Mouse (Mus musculus) telencephalon, adult 2 months (tissue): ENCODE results near the gene Mgat5.

ENCODE experiments used
- DNase-seq: peaks from one replicate; pipeline ENCODE4 v3.0.0-alpha.2; 2011; ENCODE audit warnings: low read depth, low spot score

Gene Mgat5

DNA sequence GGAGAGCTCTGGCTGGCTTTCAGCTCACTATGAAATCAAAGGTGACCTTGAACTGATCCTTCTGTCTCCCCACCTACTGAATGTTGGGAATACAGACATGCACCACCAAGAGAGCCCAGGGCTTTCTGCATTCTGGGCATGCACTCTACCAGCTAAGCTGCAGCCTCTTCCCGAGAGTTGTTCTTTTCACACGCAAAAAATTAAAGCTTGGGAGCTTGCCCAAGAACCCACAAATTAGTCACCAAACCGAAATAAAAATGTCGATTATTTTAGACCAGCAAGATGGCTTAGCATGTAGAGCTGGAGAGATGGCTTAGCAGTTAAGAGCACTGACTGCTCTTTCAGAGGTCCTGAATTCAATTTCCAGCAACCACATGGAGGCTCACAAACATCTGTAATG is 230.0 kb downstream of the Mgat5 start:
- DNase-seq: peak; percentile 55

GRCm38 (mm10) chr1:127437091-127437490 is 232.3 kb downstream of the Mgat5 start:
- no peak for DNase-seq

GRCm38 (mm10) chr1:127439452-127439891 is 234.7 kb downstream of the Mgat5 start:
- DNase-seq: peak; percentile 64

- DNase-seq: no peak
Observed at GRCm38 (mm10) chr1:127441007-127441406, 236.2 kb downstream of the Mgat5 start.

DNA sequence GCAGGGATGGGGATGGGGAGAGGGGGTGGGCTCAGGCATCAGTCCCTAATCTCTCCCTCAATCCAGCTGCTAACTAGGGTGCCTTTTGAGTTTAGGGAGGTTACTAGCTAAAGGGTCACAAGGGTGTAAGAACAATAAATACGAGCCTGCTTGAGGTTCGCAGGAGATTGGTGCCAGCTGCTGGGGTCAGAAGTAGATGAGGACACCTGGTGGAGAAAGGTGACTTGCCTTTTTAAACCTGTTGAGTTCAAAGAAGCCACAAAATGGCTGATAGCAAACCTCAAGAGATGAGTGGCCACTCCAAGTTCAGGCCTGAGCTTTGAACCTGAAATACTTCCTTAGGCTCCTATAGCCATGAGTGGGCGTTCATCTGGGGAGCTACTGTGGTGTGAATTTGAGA is 236.9 kb downstream of the Mgat5 start:
- no peak for DNase-seq

DNA sequence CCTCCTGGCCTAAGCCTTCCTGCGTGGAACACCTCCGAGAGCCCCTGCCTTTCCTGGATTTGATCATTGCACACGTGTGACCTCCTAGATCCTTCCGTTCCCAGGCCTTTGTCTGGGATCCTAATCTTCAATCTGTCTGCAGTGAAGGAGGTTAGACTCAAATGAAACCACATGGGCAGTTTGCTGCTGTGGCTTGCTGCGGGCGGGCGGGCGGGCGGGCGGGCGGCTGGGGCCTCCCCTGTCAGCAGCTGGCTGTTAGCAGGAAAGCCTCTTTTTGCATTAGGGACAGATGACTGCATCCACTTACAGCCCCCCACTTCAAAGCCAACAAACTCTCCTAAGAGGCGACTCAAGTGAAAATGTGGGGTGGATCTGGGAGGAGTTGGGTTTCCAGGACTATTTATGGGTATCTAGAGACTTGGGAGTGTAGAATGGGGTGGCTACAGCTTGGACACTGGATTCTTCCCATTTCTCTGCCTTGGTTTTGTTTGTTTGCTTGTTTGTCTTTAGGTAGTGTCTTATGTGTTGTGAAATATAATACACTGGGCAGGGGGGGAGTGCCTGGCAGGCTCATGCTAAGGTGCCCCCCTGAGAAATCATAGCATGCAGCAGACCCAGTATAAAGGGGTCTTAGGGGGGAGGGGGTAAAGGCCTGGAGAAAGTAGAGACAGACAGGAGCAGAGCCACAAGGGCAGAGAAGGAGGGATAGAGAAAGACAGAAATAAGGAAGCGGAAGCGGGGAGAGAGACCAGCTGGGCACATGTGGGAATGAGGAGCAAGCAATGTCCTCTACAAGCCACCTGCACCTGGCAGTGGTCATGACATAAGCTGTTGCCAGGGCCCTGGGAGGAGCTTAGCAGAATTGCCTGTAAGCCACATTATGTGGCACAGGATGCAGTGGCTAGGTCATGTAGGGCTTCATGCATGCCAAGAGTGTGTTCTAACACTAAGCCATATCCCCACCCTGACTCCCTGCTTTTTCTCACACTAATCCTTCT is 238.4 kb downstream of the Mgat5 start:
- DNase-seq: no peak

DNA sequence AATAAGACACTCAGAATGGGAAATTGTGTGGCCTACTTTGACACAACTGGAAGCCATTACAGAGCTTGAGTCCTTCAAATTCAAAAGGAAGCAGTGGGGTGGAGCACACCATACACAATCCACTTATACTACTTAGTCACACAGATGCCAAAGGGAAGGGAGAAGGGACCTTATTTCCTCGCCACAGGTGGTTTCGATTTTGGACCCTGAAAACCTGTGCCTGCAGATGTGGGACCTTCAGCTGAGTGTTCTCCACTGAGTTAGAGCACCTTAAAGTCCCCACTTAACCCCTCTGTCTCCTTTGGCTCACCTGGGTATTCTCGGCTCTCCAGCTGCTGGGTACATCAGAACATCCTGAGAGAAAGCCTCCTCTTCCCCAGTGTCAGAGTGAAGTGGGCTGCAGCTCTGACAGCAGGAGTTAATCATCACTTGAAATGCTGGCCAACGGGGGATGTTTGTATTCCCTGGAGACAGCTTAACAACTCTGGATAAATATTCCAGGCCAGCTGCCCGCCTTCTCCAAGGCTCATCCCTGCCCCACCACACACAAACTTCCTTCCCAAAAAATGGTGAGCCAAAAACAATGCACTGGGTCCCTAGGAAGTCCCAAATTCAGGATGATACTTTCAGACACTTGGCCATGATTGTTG is 240.1 kb downstream of the Mgat5 start:
- DNase-seq: no peak

DNA sequence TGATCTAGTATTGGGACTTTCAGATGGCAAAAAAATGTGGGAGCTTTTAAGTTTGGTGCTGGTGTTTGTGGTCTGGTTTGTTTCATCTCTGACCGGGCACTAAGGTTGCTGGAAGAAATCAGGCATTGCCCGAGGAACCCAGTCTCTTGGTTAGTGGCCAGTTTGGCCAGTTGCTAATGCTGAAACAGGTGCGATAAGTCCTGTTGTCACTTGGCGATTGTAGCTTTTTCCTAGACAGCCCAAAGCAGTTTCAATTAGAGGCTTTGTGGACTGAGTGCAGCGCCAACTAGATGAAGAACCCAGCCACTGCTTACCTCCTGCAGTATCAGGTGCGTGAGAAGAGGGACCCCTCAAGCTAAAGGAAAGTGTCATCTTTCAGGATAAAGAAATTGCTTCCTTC is 248.6 kb downstream of the Mgat5 start:
- no peak for DNase-seq

DNA sequence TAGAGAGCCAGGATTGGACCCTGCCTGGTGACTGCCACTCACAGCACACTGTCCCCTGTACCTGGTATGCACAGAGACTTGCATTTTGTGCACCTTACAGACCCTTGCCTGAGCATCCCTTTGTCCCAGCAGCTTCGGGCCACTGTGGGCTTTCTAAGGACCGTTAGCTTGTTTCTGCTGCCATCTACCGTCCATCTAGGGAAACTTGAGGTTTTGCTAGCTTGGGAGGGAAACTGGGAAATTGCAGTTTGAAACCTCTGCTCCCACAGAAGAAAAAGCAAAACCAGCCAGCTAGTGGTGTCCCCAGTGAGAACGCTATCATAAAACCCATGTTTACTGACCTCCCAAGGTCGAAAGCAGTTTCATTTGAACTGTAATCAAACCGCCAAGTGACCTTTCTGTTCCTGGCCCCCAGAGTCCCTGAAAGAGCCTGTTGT is 254.2 kb downstream of the Mgat5 start:
- DNase-seq: no peak

- DNase-seq: no peak
Observed at GRCm38 (mm10) chr1:127459576-127459975, 254.8 kb downstream of the Mgat5 start.

GRCm38 (mm10) chr1:127461017-127461416 is 256.2 kb downstream of the Mgat5 start:
- no peak for DNase-seq

DNA sequence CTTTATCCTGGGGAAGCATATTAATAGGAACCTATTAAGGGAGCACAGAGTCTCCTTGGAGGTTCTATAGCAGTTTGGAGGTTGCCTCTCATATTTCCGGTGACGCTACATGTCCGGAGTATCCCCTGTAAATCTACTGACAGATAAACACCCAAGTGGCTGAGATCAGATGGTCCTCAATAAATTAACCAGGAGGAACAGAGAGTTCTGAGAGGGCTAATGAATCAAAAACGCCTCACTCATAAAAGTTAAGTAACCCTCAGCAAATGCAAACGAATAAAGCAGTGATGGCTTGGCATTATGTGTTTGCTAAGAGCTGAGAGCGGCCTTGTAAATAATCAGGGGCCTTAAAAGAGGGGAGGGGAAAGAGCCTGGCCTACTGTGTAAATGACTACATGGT is 259.2 kb downstream of the Mgat5 start:
- no peak for DNase-seq

- no peak for DNase-seq
Observed at GRCm38 (mm10) chr1:127465292-127465691, 260.5 kb downstream of the Mgat5 start.

GRCm38 (mm10) chr1:127467238-127467637 is 262.4 kb downstream of the Mgat5 start:
- DNase-seq: no peak

DNA sequence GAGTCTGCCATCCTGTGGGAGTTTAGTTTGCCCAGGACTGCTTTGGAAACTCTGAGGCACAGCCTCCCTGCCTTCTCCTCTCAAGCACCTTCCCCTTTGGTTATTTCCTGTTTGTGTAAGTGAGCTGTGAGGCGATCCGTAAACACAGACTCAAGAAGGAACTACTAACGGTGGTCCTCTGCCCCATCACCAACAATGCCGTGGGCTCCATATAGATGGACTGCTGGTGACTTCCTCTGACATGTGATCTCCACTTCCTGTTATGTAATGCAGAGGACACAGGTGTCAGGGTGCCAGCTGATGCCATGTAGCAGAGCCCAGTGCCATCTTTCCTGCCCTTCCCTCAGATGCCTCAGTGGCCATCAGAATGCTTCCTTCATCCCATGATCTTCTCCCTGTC is 265.4 kb downstream of the Mgat5 start:
- DNase-seq: no peak

DNA sequence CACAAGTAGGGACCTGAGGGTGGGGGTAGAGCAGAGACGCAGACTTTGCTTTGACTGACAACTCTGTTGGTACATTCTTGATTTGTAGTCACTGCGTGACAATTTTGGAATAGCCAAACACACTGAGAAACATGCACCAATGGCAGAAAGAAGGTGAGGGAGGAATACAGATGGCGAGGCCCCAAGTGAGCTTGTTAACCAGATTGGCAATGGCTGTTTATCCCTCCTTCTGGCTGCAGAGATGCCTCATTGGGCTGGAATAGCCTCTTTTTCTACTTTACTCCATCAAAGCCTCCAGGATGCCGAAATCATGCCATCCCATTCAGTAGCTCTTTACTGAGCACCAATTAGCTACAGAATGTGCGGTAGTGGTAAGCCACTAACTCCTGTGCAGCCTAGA is 270.9 kb downstream of the Mgat5 start:
- no peak for DNase-seq

- no peak for DNase-seq
Observed at GRCm38 (mm10) chr1:127482911-127483310, 278.1 kb downstream of the Mgat5 start.

- DNase-seq: no peak
Observed at GRCm38 (mm10) chr1:127484188-127484587, 279.4 kb downstream of the Mgat5 start.

- DNase-seq: no peak
Observed at GRCm38 (mm10) chr1:127484826-127485225, 280.0 kb downstream of the Mgat5 start.

- no peak for DNase-seq
Observed at GRCm38 (mm10) chr1:127487161-127487560, 282.3 kb downstream of the Mgat5 start.

- DNase-seq: no peak
Observed at GRCm38 (mm10) chr1:127496737-127497543, 292.1 kb downstream of the Mgat5 start.

DNA sequence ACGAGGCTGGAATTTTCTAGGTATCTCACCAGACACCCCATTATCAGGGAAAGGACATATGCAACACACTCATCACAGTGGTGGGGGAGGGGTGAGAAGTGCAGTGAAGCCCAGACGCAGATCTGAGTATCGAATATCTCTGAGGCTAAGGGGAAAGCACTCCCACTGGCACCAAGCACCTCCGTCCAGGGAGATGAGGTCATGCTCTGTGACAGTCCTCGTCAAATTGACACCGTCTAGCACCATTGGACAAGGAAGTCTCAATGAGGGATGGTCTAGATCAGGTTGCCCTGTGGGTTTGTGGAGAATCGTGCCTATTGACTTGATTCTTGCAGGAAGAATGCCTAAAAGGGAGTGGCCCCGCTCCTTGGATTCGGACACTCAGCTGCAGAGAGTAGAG is 293.9 kb downstream of the Mgat5 start:
- DNase-seq: no peak
